Mouse (Mus musculus): Measurements from ENCODE around the gene Ptpdc1. TPM values are rescaled to one million over a fixed set of nuclear protein-coding genes. Genes with fewer than 3 reads are reported as not detected.

Gene Ptpdc1
- polyA plus RNA-seq (2016; fragmentation: Nextera tagmentation; extraction: Ambion mirVana): 15.5 and 19.1 TPM in 2 replicates

- Histone ChIP-seq H3K27ac (peak within 1 kb of the TSS; percentile 64), H3K9ac (peak within 1 kb of the TSS; percentile 83), H3K9me3 (no peaks in the 10 kb centered on the region), H3K4me1 (peaks cover 4% of the 10 kb centered on the region), H3K27me3 (replicated peaks) (no peaks in the 10 kb centered on the region; the same call in 1 of the 2 replicates), H3K4me3 (peak within 1 kb of the TSS; percentile 67), H3K36me3 (no peaks in the 10 kb centered on the region), H3K4me2 (replicated peaks) (peak within 1 kb of the TSS; percentile 75)
- peak; percentile 99 for ATAC-seq (ENCODE audit: low FRiP score, low read depth)
- WGBS: 3% methylated on average over 76 of the region's 76 CpGs
Observed at GRCm38 (mm10) chr13:48625433-48626184, at the start of gene Ptpdc1. Gene Ptpdc1 (minus strand): TSS chr13:48625664.

GRCm38 (mm10) chr13:48674609-48675008 is 49.1 kb upstream of the Ptpdc1 start:
- 83% methylated on average over 5 of the region's 5 CpGs for WGBS
- Histone ChIP-seq H3K4me1 (no peaks in the 10 kb centered on the region; the same call in 1 of the 2 replicates), H3K9me3 (no peaks in the 10 kb centered on the region), H3K27ac (no peak overlapping the region), H3K27me3 (replicated peaks) (peaks cover 71% of the 10 kb centered on the region), H3K9ac (no peak overlapping the region), H3K4me2 (replicated peaks) (no peak overlapping the region), H3K4me3 (no peak overlapping the region), H3K36me3 (no peaks in the 10 kb centered on the region)
- ATAC-seq (ENCODE audit: low FRiP score, low read depth): no peak

GRCm38 (mm10) chr13:48672312-48672840 is 46.9 kb upstream of the Ptpdc1 start:
- H3K9me3 ChIP-seq: no peaks in the 10 kb centered on the region
- peak overlapping the region; percentile 30 for H3K4me2 ChIP-seq (replicated peaks)
- no peak overlapping the region for H3K9ac ChIP-seq
- under 1% methylated on average over 24 of the region's 24 CpGs for WGBS
- H3K36me3 ChIP-seq: no peaks in the 10 kb centered on the region
- H3K27ac ChIP-seq: no peak overlapping the region
- H3K4me1 ChIP-seq: peaks cover 10% of the 10 kb centered on the region
- no peak overlapping the region for H3K4me3 ChIP-seq
- peaks cover 83% of the 10 kb centered on the region for H3K27me3 ChIP-seq (replicated peaks)
- no peak for ATAC-seq (ENCODE audit: low FRiP score, low read depth)

- Histone ChIP-seq H3K4me3 (0 out of 2 replicates have a peak overlapping the region, but pooled peaks have one; percentile 7), H3K36me3 (no peaks in the 10 kb centered on the region), H3K9me3 (no peaks in the 10 kb centered on the region), H3K9ac (peak overlapping the region; percentile 17; the same call in 1 of the 2 replicates), H3K4me1 (peaks cover 17% of the 10 kb centered on the region), H3K4me2 (replicated peaks) (peak overlapping the region; percentile 42), H3K27ac (no peak overlapping the region), H3K27me3 (replicated peaks) (peaks cover 99% of the 10 kb centered on the region)
- WGBS: under 1% methylated on average over 34 of the region's 34 CpGs
- no peak for ATAC-seq (ENCODE audit: low FRiP score, low read depth)
Observed at GRCm38 (mm10) chr13:48668976-48669534, 43.6 kb upstream of the Ptpdc1 start.

GRCm38 (mm10) chr13:48668091-48668975 is 42.9 kb upstream of the Ptpdc1 start:
- peak overlapping the region; percentile 17; the same call in 1 of the 2 replicates for H3K9ac ChIP-seq
- peaks cover 18% of the 10 kb centered on the region for H3K4me1 ChIP-seq
- H3K36me3 ChIP-seq: no peaks in the 10 kb centered on the region
- WGBS: under 1% methylated on average over 33 of the region's 33 CpGs
- peak overlapping the region; percentile 42 for H3K4me2 ChIP-seq (replicated peaks)
- H3K27me3 ChIP-seq (replicated peaks): peaks cover 99% of the 10 kb centered on the region
- no peaks in the 10 kb centered on the region for H3K9me3 ChIP-seq
- 0 out of 2 replicates have a peak overlapping the region, but pooled peaks have one; percentile 7 for H3K4me3 ChIP-seq
- H3K27ac ChIP-seq: no peak overlapping the region
- ATAC-seq (ENCODE audit: low FRiP score, low read depth): no peak

GRCm38 (mm10) chr13:48667461-48667860 is 42.0 kb upstream of the Ptpdc1 start:
- H3K36me3 ChIP-seq: no peaks in the 10 kb centered on the region
- peaks cover 98% of the 10 kb centered on the region for H3K27me3 ChIP-seq (replicated peaks)
- no peak overlapping the region for H3K27ac ChIP-seq
- H3K4me1 ChIP-seq: peaks cover 27% of the 10 kb centered on the region
- H3K9ac ChIP-seq: no peak overlapping the region
- no peak for ATAC-seq (ENCODE audit: low FRiP score, low read depth)
- WGBS: 4% methylated on average over 4 of the region's 4 CpGs
- H3K4me2 ChIP-seq (replicated peaks): no peak overlapping the region
- H3K9me3 ChIP-seq: no peaks in the 10 kb centered on the region
- no peak overlapping the region for H3K4me3 ChIP-seq

GRCm38 (mm10) chr13:48665656-48666597 is 40.5 kb upstream of the Ptpdc1 start:
- H3K4me3 ChIP-seq: peak overlapping the region; percentile 13; the same call in 1 of the 2 replicates
- 1% methylated on average over 58 of the region's 58 CpGs for WGBS

GRCm38 (mm10) chr13:48664916-48665655 is 39.6 kb upstream of the Ptpdc1 start:
- no peak overlapping the region for H3K4me2 ChIP-seq (replicated peaks)
- H3K36me3 ChIP-seq: no peaks in the 10 kb centered on the region
- no peak overlapping the region for H3K27ac ChIP-seq
- peaks cover 99% of the 10 kb centered on the region for H3K27me3 ChIP-seq (replicated peaks)
- peaks cover 30% of the 10 kb centered on the region for H3K4me1 ChIP-seq
- no peaks in the 10 kb centered on the region for H3K9me3 ChIP-seq
- under 1% methylated on average over 39 of the region's 39 CpGs for WGBS
- no peak overlapping the region for H3K9ac ChIP-seq
- ATAC-seq (ENCODE audit: low FRiP score, low read depth): no peak
- no peak overlapping the region for H3K4me3 ChIP-seq

More at GRCm38 (mm10) chr13:48665656-48666597, 40.5 kb upstream of the Ptpdc1 start:
- H3K27ac ChIP-seq: no peak overlapping the region
- no peaks in the 10 kb centered on the region for H3K36me3 ChIP-seq
- no peak overlapping the region for H3K9ac ChIP-seq
- H3K9me3 ChIP-seq: no peaks in the 10 kb centered on the region
- H3K4me2 ChIP-seq (replicated peaks): no peak overlapping the region
- no peak for ATAC-seq (ENCODE audit: low FRiP score, low read depth)
- peaks cover 99% of the 10 kb centered on the region for H3K27me3 ChIP-seq (replicated peaks)
- peaks cover 30% of the 10 kb centered on the region for H3K4me1 ChIP-seq

- Histone ChIP-seq H3K27ac (no peak overlapping the region), H3K9me3 (no peaks in the 10 kb centered on the region), H3K4me1 (peaks cover 30% of the 10 kb centered on the region), H3K4me3 (no peak overlapping the region), H3K9ac (no peak overlapping the region), H3K4me2 (replicated peaks) (no peak overlapping the region), H3K27me3 (replicated peaks) (peaks cover 99% of the 10 kb centered on the region), H3K36me3 (no peaks in the 10 kb centered on the region)
- no peak for ATAC-seq (ENCODE audit: low FRiP score, low read depth)
- WGBS: 4% methylated on average over 7 of the region's 7 CpGs
Observed at GRCm38 (mm10) chr13:48663988-48664339, 38.5 kb upstream of the Ptpdc1 start.

GRCm38 (mm10) chr13:48663211-48663987 is 37.9 kb upstream of the Ptpdc1 start:
- H3K9ac ChIP-seq: 0 out of 2 replicates have a peak overlapping the region, but pooled peaks have one; percentile 8
- H3K4me3 ChIP-seq: peak overlapping the region; percentile 36
- H3K4me1 ChIP-seq: peaks cover 25% of the 10 kb centered on the region
- WGBS: 1% methylated on average over 54 of the region's 54 CpGs
- H3K9me3 ChIP-seq: no peaks in the 10 kb centered on the region
- H3K27ac ChIP-seq: no peak overlapping the region
- peaks cover 97% of the 10 kb centered on the region for H3K27me3 ChIP-seq (replicated peaks)
- ATAC-seq (ENCODE audit: low FRiP score, low read depth): no peak
- H3K36me3 ChIP-seq: no peaks in the 10 kb centered on the region
- peak overlapping the region; percentile 65 for H3K4me2 ChIP-seq (replicated peaks)
